Mouse (Mus musculus) spleen, adult 2 months (tissue): Measurements from ENCODE around the gene Emc8. TPM values are rescaled to one million over a fixed set of nuclear protein-coding genes. Genes with fewer than 3 reads are reported as not detected.

Experiments
- DNase-seq, 2 experiments: peaks; one replicate each; pipeline versions ENCODE4 v3.0.0 to v3.0.0-alpha.2; 2012 to 2021; ENCODE audit warnings: low spot score in 2 of 2, low read depth in 1 of 2
- H3K27ac ChIP-seq: fragments of 200-500 bp; 2 replicates; pipeline ENCODE4 v1.5.1; 2012; ENCODE audit warnings: low read length, inconsistent platforms; ENCODE audit not compliant: insufficient read depth
- H3K27me3 ChIP-seq: fragments of 200-500 bp; 2 replicates; pipeline ENCODE4 v1.6.1; 2012; ENCODE audit warnings: mild to moderate bottlenecking, moderate library complexity, low read length, inconsistent platforms; ENCODE audit not compliant: control insufficient read depth, insufficient read depth
- H3K36me3 ChIP-seq: fragments of 200-500 bp; 2 replicates; pipeline ENCODE4 v1.6.1; 2012; ENCODE audit warnings: mild to moderate bottlenecking, low read length, inconsistent platforms; ENCODE audit not compliant: control insufficient read depth, insufficient read depth
- H3K4me1 ChIP-seq: fragments of 200-500 bp; 2 replicates; pipeline ENCODE4 v1.6.1; 2011; ENCODE audit warnings: inconsistent platforms; ENCODE audit not compliant: control insufficient read depth, insufficient read depth, insufficient read length
- H3K4me3 ChIP-seq: fragments of 200-500 bp; 2 replicates; pipeline ENCODE4 v1.5.1; 2011; ENCODE audit warnings: mild to moderate bottlenecking, inconsistent platforms; ENCODE audit not compliant: insufficient read depth, insufficient read length; ENCODE audit errors: extremely low read depth
- CTCF ChIP-seq: fragments of 200-500 bp; IDR thresholded peaks from 2 replicates; pipeline ENCODE4 v1.5.1; 2011; ENCODE audit warnings: mild to moderate bottlenecking, inconsistent platforms; ENCODE audit not compliant: insufficient read depth, insufficient read length, insufficient replicate concordance; ENCODE audit errors: extremely low read depth
- POLR2A ChIP-seq: fragments of 200-500 bp; IDR thresholded peaks from 2 replicates; pipeline ENCODE4 v1.6.1; 2011; ENCODE audit warnings: low read depth, low read length, inconsistent platforms
- WGBS: fragments of 180-500 bp; shearing (Covaris S2); methylation state at CpG from one replicate; pipeline ENCODE4 v1.1.7; 2018; 5-methylcytosine and 5-hydroxymethylcytosine counted together
- polyA plus RNA-seq: library from polyadenylated mRNA; depleted of rRNA; stranded (reverse); fragments of >200 nt; gene quantifications from 2 replicates; pipeline ENCODE4 v1.2.3, GENCODE M21; 2012

Gene Emc8
- polyA plus RNA-seq, 1 experiment, result 45.7 TPM

- TF ChIP-seq CTCF (no peak), POLR2A (no peak)
- WGBS, result 85% methylated on average over 7 of the region's 7 CpGs
- DNase-seq, result no peak
- Histone ChIP-seq H3K4me3 (no peak overlapping the region), H3K27me3 (no peaks in the 10 kb centered on the region), H3K27ac (no peak overlapping the region), H3K36me3 (no peaks in the 10 kb centered on the region), H3K4me1 (no peaks in the 10 kb centered on the region)
Observed at GRCm38 (mm10) chr8:120620441-120620840, 47.9 kb downstream of the Emc8 start.

- H3K4me1 ChIP-seq, result no peaks in the 10 kb centered on the region
- no peaks in the 10 kb centered on the region for H3K27me3 ChIP-seq
- WGBS, result 72% methylated on average over 11 of the region's 11 CpGs
- no peak for DNase-seq
- no peak overlapping the region for H3K27ac ChIP-seq
- no peaks in the 10 kb centered on the region for H3K36me3 ChIP-seq
- no peak for TF ChIP-seq CTCF
- no peak for TF ChIP-seq POLR2A
- no peak overlapping the region for H3K4me3 ChIP-seq
Observed at GRCm38 (mm10) chr8:120619235-120620180, 48.9 kb downstream of the Emc8 start.

- Histone ChIP-seq H3K36me3 (no peaks in the 10 kb centered on the region), H3K27me3 (no peaks in the 10 kb centered on the region), H3K4me3 (no peak overlapping the region), H3K27ac (no peak overlapping the region), H3K4me1 (no peaks in the 10 kb centered on the region)
- TF ChIP-seq POLR2A (no peak), CTCF (peak; percentile 77; the same call in 1 of the 2 replicates)
- 1% methylated on average over 6 of the region's 6 CpGs for WGBS
- peak; percentile 25 to 56 for DNase-seq
Observed at GRCm38 (mm10) chr8:120618110-120618509, 50.3 kb downstream of the Emc8 start.

- 89% methylated on average over 7 of the region's 8 CpGs for WGBS
- TF ChIP-seq CTCF (no peak), POLR2A (no peak)
- DNase-seq, result no peak
- Histone ChIP-seq H3K36me3 (no peaks in the 10 kb centered on the region), H3K4me1 (no peaks in the 10 kb centered on the region), H3K27ac (no peak overlapping the region), H3K4me3 (no peak overlapping the region), H3K27me3 (no peaks in the 10 kb centered on the region)
Observed at GRCm38 (mm10) chr8:120616663-120617626, 51.4 kb downstream of the Emc8 start.

GRCm38 (mm10) chr8:120614491-120614890 is 53.9 kb downstream of the Emc8 start:
- no peak for DNase-seq
- Histone ChIP-seq H3K4me3 (no peak overlapping the region), H3K36me3 (no peaks in the 10 kb centered on the region), H3K27ac (no peak overlapping the region), H3K4me1 (no peaks in the 10 kb centered on the region), H3K27me3 (no peaks in the 10 kb centered on the region)
- no peak for TF ChIP-seq CTCF
- TF ChIP-seq POLR2A, result no peak
- WGBS, result 88% methylated on average over 3 of the region's 3 CpGs

GRCm38 (mm10) chr8:120610824-120611223 is 57.5 kb downstream of the Emc8 start:
- no peak for DNase-seq
- H3K27ac ChIP-seq, result no peak overlapping the region
- 88% methylated on average over 6 of the region's 6 CpGs for WGBS
- no peak for TF ChIP-seq CTCF
- no peak for TF ChIP-seq POLR2A
- H3K4me3 ChIP-seq, result no peak overlapping the region
- no peaks in the 10 kb centered on the region for H3K4me1 ChIP-seq
- H3K27me3 ChIP-seq, result no peaks in the 10 kb centered on the region
- H3K36me3 ChIP-seq, result no peaks in the 10 kb centered on the region
